ENCODE assay signal across 1 mouse cellular context in genomic region chr11:118211749-118212635, GRCm38 (mm10).
TF ChIP-seq lines count a peak whose summit lies in the region.

No protein-coding gene starts in this region.

TF ChIP-seq in CH12.LX, 34 proteins besides CTCF, POLR2A, EP300 and RAD21 (continued from another document):
- peak; percentile 88 for TF ChIP-seq MEF2A (IDR thresholded peaks at IDR 0.05; ENCODE audit: borderline replicate concordance, low read depth, low read length)
- no peak for TF ChIP-seq GABPA (IDR thresholded peaks at IDR 0.05; ENCODE audit: insufficient replicate concordance, low read depth, low read length)
- peak; percentile 84 for TF ChIP-seq BHLHE40 (IDR thresholded peaks at IDR 0.05; ENCODE audit: low read depth, low read length)
- TF ChIP-seq IRF4 (IDR thresholded peaks at IDR 0.05; ENCODE audit: low read depth, low read length): peak; percentile 99
